Mouse (Mus musculus) limb, embryonic 13.5 days (tissue): ENCODE data around the gene Ganc. TPM values are rescaled to one million over a fixed set of nuclear protein-coding genes. Genes with fewer than 3 reads are reported as not detected.

Experiments used
- ATAC-seq: fragments of 200-750 bp; cut with Nextera tagmentation; 2 replicates; pipeline ENCODE4 v1.8.0; 2017; ENCODE audit warnings: low read depth, moderate number of reproducible peaks, moderate TSS enrichment; ENCODE audit not compliant: low FRiP score
- H3K27ac ChIP-seq: fragments of 300-500 bp; sonication (generic); 2 replicates; pipeline ENCODE4 v1.5.1; 2015; ENCODE audit warnings: inconsistent platforms, mild to moderate bottlenecking, moderate library complexity
- H3K27me3 ChIP-seq: fragments of 300-500 bp; sonication (generic); 2 replicates; pipeline ENCODE4 v1.6.1; 2015; ENCODE audit warnings: mild to moderate bottlenecking, inconsistent platforms
- H3K36me3 ChIP-seq: fragments of 300-500 bp; sonication (generic); 2 replicates; pipeline ENCODE4 v1.6.1; 2015; ENCODE audit warnings: inconsistent platforms, mild to moderate bottlenecking, moderate library complexity
- H3K4me1 ChIP-seq: fragments of 300-500 bp; sonication (generic); 2 replicates; pipeline ENCODE4 v1.6.1; 2015; ENCODE audit warnings: inconsistent platforms
- H3K4me2 ChIP-seq: fragments of 300-500 bp; sonication (generic); replicated peaks from 2 replicates; pipeline ENCODE4 v1.6.1; 2015; ENCODE audit warnings: inconsistent platforms, mild to moderate bottlenecking, moderate library complexity
- H3K4me3 ChIP-seq: fragments of 300-500 bp; sonication (generic); 2 replicates; pipeline ENCODE4 v1.5.1; 2015; ENCODE audit warnings: moderate library complexity, mild to moderate bottlenecking, inconsistent platforms
- H3K9ac ChIP-seq: fragments of 300-500 bp; sonication (generic); 2 replicates; pipeline ENCODE4 v1.6.1; 2015; ENCODE audit warnings: mild to moderate bottlenecking, inconsistent platforms
- H3K9me3 ChIP-seq: fragments of 300-500 bp; sonication (generic); 2 replicates; pipeline ENCODE4 v1.6.1; 2016; ENCODE audit warnings: inconsistent platforms
- WGBS: fragments of 180-500 bp; shearing (Covaris S2); methylation state at CpG from one replicate; pipeline ENCODE4 v1.1.7; 2015; 5-methylcytosine and 5-hydroxymethylcytosine counted together
- polyA plus RNA-seq: library from polyadenylated mRNA; unstranded; fragments of >200 nt; fragmentation: Nextera tagmentation; extraction: Ambion mirVana; gene quantifications from 2 replicates; pipeline ENCODE4 v1.2.1, GENCODE M21; 2015

The Ganc gene
- 9.1 and 9.2 TPM in 2 replicates for polyA plus RNA-seq

DNA sequence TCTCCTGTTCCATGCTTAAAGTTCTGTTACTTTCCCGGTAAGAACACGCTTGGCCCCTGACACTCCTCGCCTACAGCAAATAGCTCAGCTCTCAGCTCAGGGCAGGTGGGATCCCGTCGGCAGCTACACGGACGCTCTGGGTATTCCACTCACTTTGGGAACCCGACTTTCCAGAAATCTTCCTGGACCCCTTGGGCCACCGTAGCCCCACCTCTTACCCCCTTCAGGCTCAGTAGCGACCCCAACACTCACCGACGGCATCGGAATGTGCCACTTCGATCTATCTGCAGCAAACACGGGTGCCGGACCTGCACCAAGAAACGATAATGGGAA is at the start of gene Ganc:
Ganc (plus strand) TSS at position 244 of the 333 bp plus-strand sequence.
- peaks cover 14% of the 10 kb centered on the region for H3K4me1 ChIP-seq

GRCm38 (mm10) chr2:120360425-120360824 is 43.3 kb upstream of the Ganc start:
- WGBS = 82% methylated on average over 1 of the region's 1 CpGs
- no peak for ATAC-seq

More for the DNA sequence above, at the start of gene Ganc:
- Histone ChIP-seq H3K9me3 (peaks cover 9% of the 10 kb centered on the region; the same call in 1 of the 2 replicates), H3K27me3 (no peaks in the 10 kb centered on the region), H3K9ac (peak within 1 kb of the TSS; percentile 83), H3K36me3 (peaks cover 3% of the 10 kb centered on the region; the same call in 1 of the 2 replicates), H3K27ac (peak within 1 kb of the TSS; percentile 96), H3K4me3 (peak within 1 kb of the TSS; percentile 80), H3K4me2 (peak within 1 kb of the TSS; percentile 76)
- peak; percentile 86 for ATAC-seq
- under 1% methylated on average over 17 of the region's 17 CpGs for WGBS

GRCm38 (mm10) chr2:120366501-120366900 is 37.2 kb upstream of the Ganc start:
- H3K4me1 ChIP-seq = no peaks in the 10 kb centered on the region
- 76% methylated on average over 3 of the region's 3 CpGs for WGBS

More at GRCm38 (mm10) chr2:120360425-120360824, 43.3 kb upstream of the Ganc start:
- H3K9me3 ChIP-seq = no peaks in the 10 kb centered on the region
- H3K27ac ChIP-seq = no peak overlapping the region
- H3K27me3 ChIP-seq = no peaks in the 10 kb centered on the region
- no peak overlapping the region for H3K4me3 ChIP-seq
- no peaks in the 10 kb centered on the region for H3K4me1 ChIP-seq
- no peak overlapping the region for H3K9ac ChIP-seq
- H3K4me2 ChIP-seq = no peak overlapping the region
- H3K36me3 ChIP-seq = peaks cover 68% of the 10 kb centered on the region

GRCm38 (mm10) chr2:120367416-120368207 is 36.1 kb upstream of the Ganc start:
- H3K9me3 ChIP-seq = no peaks in the 10 kb centered on the region
- peaks cover 73% of the 10 kb centered on the region for H3K36me3 ChIP-seq
- H3K4me2 ChIP-seq = no peak overlapping the region
- H3K27me3 ChIP-seq = no peaks in the 10 kb centered on the region
- no peak overlapping the region for H3K27ac ChIP-seq
- 94% methylated on average over 4 of the region's 4 CpGs for WGBS
- no peak for ATAC-seq
- H3K4me3 ChIP-seq = no peak overlapping the region
- H3K4me1 ChIP-seq = no peaks in the 10 kb centered on the region
- H3K9ac ChIP-seq = no peak overlapping the region

More at GRCm38 (mm10) chr2:120366501-120366900, 37.2 kb upstream of the Ganc start:
- no peak overlapping the region for H3K4me3 ChIP-seq
- H3K9ac ChIP-seq = no peak overlapping the region
- H3K4me2 ChIP-seq = no peak overlapping the region
- H3K36me3 ChIP-seq = peaks cover 74% of the 10 kb centered on the region
- no peak for ATAC-seq
- no peaks in the 10 kb centered on the region for H3K9me3 ChIP-seq
- H3K27me3 ChIP-seq = no peaks in the 10 kb centered on the region
- H3K27ac ChIP-seq = no peak overlapping the region

GRCm38 (mm10) chr2:120373858-120374257 is 29.8 kb upstream of the Ganc start:
- ATAC-seq = no peak
- no peaks in the 10 kb centered on the region for H3K9me3 ChIP-seq
- no peaks in the 10 kb centered on the region for H3K27me3 ChIP-seq
- peaks cover 72% of the 10 kb centered on the region for H3K36me3 ChIP-seq
- H3K4me3 ChIP-seq = no peak overlapping the region
- no peak overlapping the region for H3K9ac ChIP-seq
- WGBS = 89% methylated on average over 4 of the region's 4 CpGs
- H3K4me1 ChIP-seq = no peaks in the 10 kb centered on the region
- no peak overlapping the region for H3K27ac ChIP-seq
- no peak overlapping the region for H3K4me2 ChIP-seq

DNA sequence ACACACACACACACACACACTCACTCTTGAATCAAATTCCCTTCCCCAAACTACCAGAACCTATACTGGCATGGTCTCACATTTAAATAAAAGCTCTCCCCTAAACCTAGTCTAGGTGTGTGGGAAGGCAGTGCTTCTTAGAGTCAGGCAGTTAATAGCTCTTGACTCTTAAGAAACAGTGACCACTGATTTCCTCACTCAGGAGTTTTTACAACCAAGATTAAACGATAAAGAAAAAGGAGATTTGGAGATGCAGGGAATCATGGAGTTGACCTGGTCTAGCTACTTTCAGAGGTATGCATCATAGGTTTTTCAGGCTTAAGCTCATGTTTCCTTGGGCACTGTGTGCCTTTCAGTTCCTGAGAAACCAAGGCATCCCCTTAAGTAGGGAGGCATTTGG is 17.4 kb upstream of the Ganc start:
- Histone ChIP-seq H3K4me2 (no peak overlapping the region), H3K9me3 (no peaks in the 10 kb centered on the region), H3K4me1 (no peaks in the 10 kb centered on the region), H3K9ac (no peak overlapping the region), H3K36me3 (peaks cover 75% of the 10 kb centered on the region), H3K27me3 (no peaks in the 10 kb centered on the region), H3K27ac (no peak overlapping the region), H3K4me3 (no peak overlapping the region)
- 92% methylated on average over 1 of the region's 1 CpGs for WGBS
- ATAC-seq = no peak

- Histone ChIP-seq H3K4me2 (no peak overlapping the region), H3K27ac (no peak overlapping the region), H3K27me3 (no peaks in the 10 kb centered on the region), H3K9ac (no peak overlapping the region), H3K4me1 (no peaks in the 10 kb centered on the region), H3K9me3 (no peaks in the 10 kb centered on the region), H3K36me3 (peaks cover 67% of the 10 kb centered on the region), H3K4me3 (no peak overlapping the region)
- WGBS = 92% methylated on average over 1 of the region's 1 CpGs
- ATAC-seq = no peak
Measured at GRCm38 (mm10) chr2:120387291-120387690, 16.4 kb upstream of the Ganc start.

GRCm38 (mm10) chr2:120389376-120389775 is 14.3 kb upstream of the Ganc start:
- H3K36me3 ChIP-seq = peaks cover 65% of the 10 kb centered on the region
- H3K9ac ChIP-seq = no peak overlapping the region
- no peaks in the 10 kb centered on the region for H3K27me3 ChIP-seq
- ATAC-seq = no peak
- H3K9me3 ChIP-seq = no peaks in the 10 kb centered on the region
- H3K4me1 ChIP-seq = no peaks in the 10 kb centered on the region
- WGBS = 84% methylated on average over 3 of the region's 3 CpGs
- H3K4me3 ChIP-seq = no peak overlapping the region
- H3K27ac ChIP-seq = no peak overlapping the region
- H3K4me2 ChIP-seq = no peak overlapping the region

DNA sequence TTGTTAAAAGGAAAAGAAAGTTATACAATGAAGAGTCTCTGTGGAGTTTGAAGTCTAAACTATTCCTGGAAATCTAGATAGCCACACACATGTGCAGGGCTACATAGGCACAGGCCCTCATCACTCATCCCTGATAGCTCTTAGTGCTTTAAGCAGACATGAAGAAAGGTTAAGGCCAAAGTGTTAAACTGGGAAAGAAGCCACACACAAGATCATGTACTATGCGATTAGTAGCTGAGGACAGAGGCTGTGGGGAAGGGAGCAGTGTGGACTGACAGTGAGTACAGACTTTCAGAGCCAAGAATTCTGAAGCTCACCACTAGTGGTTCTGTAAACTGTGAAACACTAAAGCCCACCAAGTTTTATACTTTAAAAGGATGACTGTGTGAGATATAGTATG is 12.8 kb upstream of the Ganc start:
- Histone ChIP-seq H3K27me3 (no peaks in the 10 kb centered on the region), H3K36me3 (peaks cover 69% of the 10 kb centered on the region), H3K4me1 (no peaks in the 10 kb centered on the region), H3K9me3 (no peaks in the 10 kb centered on the region), H3K4me2 (no peak overlapping the region), H3K27ac (no peak overlapping the region), H3K9ac (no peak overlapping the region), H3K4me3 (no peak overlapping the region)
- 89% methylated on average over 1 of the region's 1 CpGs for WGBS
- no peak for ATAC-seq

- peaks cover 73% of the 10 kb centered on the region for H3K36me3 ChIP-seq
- no peak for ATAC-seq
- H3K9ac ChIP-seq = no peak overlapping the region
- H3K4me1 ChIP-seq = no peaks in the 10 kb centered on the region
- no peak overlapping the region for H3K4me2 ChIP-seq
- H3K27me3 ChIP-seq = no peaks in the 10 kb centered on the region
- no peak overlapping the region for H3K4me3 ChIP-seq
- H3K27ac ChIP-seq = no peak overlapping the region
- no peaks in the 10 kb centered on the region for H3K9me3 ChIP-seq
Measured at GRCm38 (mm10) chr2:120392406-120392805, 11.3 kb upstream of the Ganc start.

GRCm38 (mm10) chr2:120397951-120398350 is 5.7 kb upstream of the Ganc start:
- no peak overlapping the region for H3K4me2 ChIP-seq
- H3K4me3 ChIP-seq = no peak overlapping the region
- peaks cover 42% of the 10 kb centered on the region for H3K36me3 ChIP-seq
- WGBS = 96% methylated on average over 1 of the region's 1 CpGs
- no peak for ATAC-seq
- no peaks in the 10 kb centered on the region for H3K9me3 ChIP-seq
- no peaks in the 10 kb centered on the region for H3K27me3 ChIP-seq
- H3K27ac ChIP-seq = no peak overlapping the region
- H3K4me1 ChIP-seq = peaks cover 7% of the 10 kb centered on the region
- H3K9ac ChIP-seq = no peak overlapping the region

GRCm38 (mm10) chr2:120402813-120403212 is 883 bp upstream of the Ganc start:
- no peak for ATAC-seq
- no peaks in the 10 kb centered on the region for H3K27me3 ChIP-seq
- no peak overlapping the region for H3K27ac ChIP-seq
- peak overlapping the region; percentile 80 for H3K4me3 ChIP-seq
- H3K36me3 ChIP-seq = peaks cover 3% of the 10 kb centered on the region; the same call in 1 of the 2 replicates
- peak overlapping the region; percentile 76 for H3K4me2 ChIP-seq
- 0 out of 2 replicates have a peak, but pooled peaks cover 3% of the 10 kb centered on the region for H3K9me3 ChIP-seq
- 47% methylated on average over 3 of the region's 3 CpGs for WGBS
- H3K4me1 ChIP-seq = peaks cover 14% of the 10 kb centered on the region
- peak overlapping the region; percentile 83; the same call in 1 of the 2 replicates for H3K9ac ChIP-seq
